Mouse (Mus musculus): ENCODE results near the gene Hnrnpul1. TPM values are rescaled to one million over a fixed set of nuclear protein-coding genes. Genes with fewer than 3 reads are reported as not detected.

Hnrnpul1 gene
- polyA plus RNA-seq, 1 experiment from 2014 or later = 55.2 TPM

- WGBS = 13% methylated on average over 12 of the region's 12 CpGs
- Histone ChIP-seq H3K27ac (replicated peaks) (no peak overlapping the region; the same call in 1 of the 2 replicates), H3K9me3 (replicated peaks) (no peaks in the 10 kb centered on the region; the same call in 1 of the 2 replicates), H3K4me1 (peaks cover 45% of the 10 kb centered on the region), H3K36me3 (no peaks in the 10 kb centered on the region), H3K4me3 (peak overlapping the region; percentile 63), H3K27me3 (ENCODE audit: low read depth, poor library complexity, severe bottlenecking) (peaks cover 79% of the 10 kb centered on the region)
- no peak for DNase-seq (ENCODE audit: low spot score)
Observed at GRCm38 (mm10) chr7:25689603-25690021, 64.9 kb downstream of the Hnrnpul1 start.

- WGBS = 2% methylated on average over 44 of the region's 52 CpGs
- Histone ChIP-seq H3K36me3 (0 out of 2 replicates have a peak, but pooled peaks cover 2% of the 10 kb centered on the region), H3K4me1 (peaks cover 43% of the 10 kb centered on the region), H3K27me3 (ENCODE audit: low read depth, poor library complexity, severe bottlenecking) (peaks cover 81% of the 10 kb centered on the region), H3K27ac (replicated peaks) (peak overlapping the region; percentile 49; the same call in 1 of the 2 replicates), H3K4me3 (peak overlapping the region; percentile 63), H3K9me3 (replicated peaks) (no peaks in the 10 kb centered on the region; the same call in 1 of the 2 replicates)
- DNase-seq (ENCODE audit: low spot score) = peak; percentile 50
Observed at GRCm38 (mm10) chr7:25688810-25689586, 65.6 kb downstream of the Hnrnpul1 start.

- Histone ChIP-seq H3K4me3 (peak overlapping the region; percentile 63), H3K4me1 (peaks cover 40% of the 10 kb centered on the region), H3K27ac (replicated peaks) (peak overlapping the region; percentile 61; the same call in 1 of the 2 replicates), H3K27me3 (ENCODE audit: low read depth, poor library complexity, severe bottlenecking) (peaks cover 81% of the 10 kb centered on the region), H3K36me3 (peaks cover 12% of the 10 kb centered on the region; the same call in 1 of the 2 replicates), H3K9me3 (replicated peaks) (no peaks in the 10 kb centered on the region; the same call in 1 of the 2 replicates)
- peak; percentile 42 for DNase-seq (ENCODE audit: low spot score)
- WGBS = 1% methylated on average over 47 of the region's 47 CpGs
Observed at GRCm38 (mm10) chr7:25687811-25688401, 66.7 kb downstream of the Hnrnpul1 start.

- peak within 1 kb of the TSS; percentile 81 for H3K27ac ChIP-seq (replicated peaks)
- H3K27me3 ChIP-seq (ENCODE audit: low read depth, poor library complexity, severe bottlenecking) = peaks cover 75% of the 10 kb centered on the region
- peaks cover 14% of the 10 kb centered on the region; the same call in 1 of the 2 replicates for H3K36me3 ChIP-seq
- peak within 1 kb of the TSS; percentile 63 for H3K4me3 ChIP-seq
- no peaks in the 10 kb centered on the region for H3K9me3 ChIP-seq (replicated peaks)
- WGBS = under 1% methylated on average over 58 of the region's 69 CpGs
- DNase-seq (ENCODE audit: low spot score) = peak; percentile 74
- H3K4me1 ChIP-seq = peaks cover 40% of the 10 kb centered on the region
Observed at GRCm38 (mm10) chr7:25686680-25687531, 67.7 kb downstream of the Hnrnpul1 start, which contains the start of gene Tgfb1. TSS of gene Tgfb1 (plus strand) at chr7:25687002.

GRCm38 (mm10) chr7:25685926-25686470 is 68.6 kb downstream of the Hnrnpul1 start:
- no peak for DNase-seq (ENCODE audit: low spot score)
- no peak overlapping the region for H3K27ac ChIP-seq (replicated peaks)
- H3K36me3 ChIP-seq = peaks cover 14% of the 10 kb centered on the region; the same call in 1 of the 2 replicates
- H3K4me3 ChIP-seq = peak overlapping the region; percentile 63; the same call in 1 of the 2 replicates
- 72% methylated on average over 21 of the region's 21 CpGs for WGBS
- peaks cover 66% of the 10 kb centered on the region for H3K27me3 ChIP-seq (ENCODE audit: low read depth, poor library complexity, severe bottlenecking)
- H3K9me3 ChIP-seq (replicated peaks) = no peaks in the 10 kb centered on the region
- H3K4me1 ChIP-seq = peaks cover 48% of the 10 kb centered on the region

- Histone ChIP-seq H3K4me3 (no peak overlapping the region), H3K9me3 (replicated peaks) (no peaks in the 10 kb centered on the region), H3K27me3 (ENCODE audit: low read depth, poor library complexity, severe bottlenecking) (peaks cover 54% of the 10 kb centered on the region), H3K4me1 (peaks cover 55% of the 10 kb centered on the region), H3K27ac (replicated peaks) (no peak overlapping the region), H3K36me3 (peaks cover 14% of the 10 kb centered on the region; the same call in 1 of the 2 replicates)
- no peak for DNase-seq (ENCODE audit: low spot score)
- 91% methylated on average over 6 of the region's 6 CpGs for WGBS
Observed at GRCm38 (mm10) chr7:25684659-25685058, 69.9 kb downstream of the Hnrnpul1 start.

- Histone ChIP-seq H3K36me3 (peaks cover 14% of the 10 kb centered on the region; the same call in 1 of the 2 replicates), H3K4me1 (peaks cover 44% of the 10 kb centered on the region), H3K4me3 (no peak overlapping the region), H3K27ac (replicated peaks) (no peak overlapping the region), H3K27me3 (ENCODE audit: low read depth, poor library complexity, severe bottlenecking) (peaks cover 54% of the 10 kb centered on the region), H3K9me3 (replicated peaks) (no peaks in the 10 kb centered on the region)
- WGBS = 76% methylated on average over 7 of the region's 7 CpGs
- no peak for DNase-seq (ENCODE audit: low spot score)
Observed at GRCm38 (mm10) chr7:25683474-25684180, 70.9 kb downstream of the Hnrnpul1 start.

GRCm38 (mm10) chr7:25681341-25682231 is 73.0 kb downstream of the Hnrnpul1 start:
- 68% methylated on average over 15 of the region's 15 CpGs for WGBS
- Histone ChIP-seq H3K36me3 (peaks cover 14% of the 10 kb centered on the region; the same call in 1 of the 2 replicates), H3K9me3 (replicated peaks) (no peaks in the 10 kb centered on the region), H3K4me3 (peak overlapping the region; percentile 74), H3K4me1 (peaks cover 24% of the 10 kb centered on the region), H3K27me3 (ENCODE audit: low read depth, poor library complexity, severe bottlenecking) (peaks cover 45% of the 10 kb centered on the region), H3K27ac (replicated peaks) (no peak overlapping the region; the same call in 1 of the 2 replicates)
- no peak for DNase-seq (ENCODE audit: low spot score)

- H3K4me3 ChIP-seq = peak within 1 kb of the TSS; percentile 74
- peak; percentile 94 for DNase-seq (ENCODE audit: low spot score)
- peaks cover 45% of the 10 kb centered on the region for H3K27me3 ChIP-seq (ENCODE audit: low read depth, poor library complexity, severe bottlenecking)
- no peaks in the 10 kb centered on the region for H3K9me3 ChIP-seq (replicated peaks)
- peaks cover 15% of the 10 kb centered on the region for H3K4me1 ChIP-seq
- WGBS = under 1% methylated on average over 46 of the region's 46 CpGs
- peak within 1 kb of the TSS; percentile 97 for H3K27ac ChIP-seq (replicated peaks)
- H3K36me3 ChIP-seq = peaks cover 14% of the 10 kb centered on the region; the same call in 1 of the 2 replicates
Observed at GRCm38 (mm10) chr7:25680514-25681258, 73.9 kb downstream of the Hnrnpul1 start, which contains the start of gene B9d2. TSS of gene B9d2 (plus strand) at chr7:25680780.

GRCm38 (mm10) chr7:25679971-25680370 is 74.6 kb downstream of the Hnrnpul1 start:
- peaks cover 14% of the 10 kb centered on the region; the same call in 1 of the 2 replicates for H3K36me3 ChIP-seq
- DNase-seq (ENCODE audit: low spot score) = no peak
- H3K9me3 ChIP-seq (replicated peaks) = no peaks in the 10 kb centered on the region
- peaks cover 18% of the 10 kb centered on the region for H3K4me1 ChIP-seq
- peaks cover 45% of the 10 kb centered on the region for H3K27me3 ChIP-seq (ENCODE audit: low read depth, poor library complexity, severe bottlenecking)
- H3K27ac ChIP-seq (replicated peaks) = peak overlapping the region; percentile 97; the same call in 1 of the 2 replicates
- peak overlapping the region; percentile 74 for H3K4me3 ChIP-seq
- WGBS = 11% methylated on average over 6 of the region's 6 CpGs

Measured in midbrain, embryonic 10.5 days (tissue).